Mouse (Mus musculus): ENCODE data around the gene Zfp281.

DNA sequence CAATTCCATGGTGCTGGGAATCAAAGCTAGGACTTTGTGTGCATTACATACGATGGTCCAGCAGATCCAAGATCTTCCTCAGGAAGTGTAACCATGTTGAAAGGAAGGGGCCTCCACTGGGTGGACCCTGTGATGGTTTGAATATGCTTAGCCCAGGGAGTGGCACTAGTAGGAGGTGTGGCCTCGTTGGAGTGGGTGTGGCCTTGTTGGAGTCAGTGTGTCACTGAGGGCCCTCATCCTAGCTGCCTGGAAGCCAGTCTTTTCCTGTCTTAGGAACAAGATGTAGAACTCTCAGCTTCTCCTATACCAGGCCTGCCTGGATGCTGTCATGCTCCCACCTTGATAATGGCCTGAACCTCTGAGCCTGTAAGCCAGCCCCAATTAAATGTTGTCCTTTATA is 27.9 kb upstream of the Zfp281 start:
- no peak for TF ChIP-seq CHD2 (IDR thresholded peaks at IDR 0.05; ENCODE audit: low read depth, low read length)
- no peak for TF ChIP-seq MAFK (IDR thresholded peaks at IDR 0.05; ENCODE audit: insufficient read depth, low read depth, low read length)
- TF ChIP-seq HCFC1 (IDR thresholded peaks at IDR 0.05; ENCODE audit: borderline replicate concordance, insufficient read depth, low read length) = no peak
- TF ChIP-seq ZNF384 (IDR thresholded peaks at IDR 0.05; ENCODE audit: low read depth, low read length) = no peak

All from ES-E14 (cell line).